Mouse (Mus musculus) testis, adult 2 months (tissue): ENCODE data around the gene Ngly1.

Experiments used
- CTCF ChIP-seq: fragments of 200-500 bp; IDR thresholded peaks from 2 replicates; pipeline ENCODE4 v1.5.1; 2012; ENCODE audit warnings: low read depth, mild to moderate bottlenecking, inconsistent platforms, low read length, moderate library complexity; ENCODE audit not compliant: control insufficient read depth, insufficient read depth, insufficient replicate concordance
- POLR2A ChIP-seq: fragments of 200-500 bp; IDR thresholded peaks from 2 replicates; pipeline ENCODE4 v1.6.1; 2012; ENCODE audit warnings: low read depth, mild to moderate bottlenecking, inconsistent platforms, low read length, moderate library complexity; ENCODE audit not compliant: control insufficient read depth

DNA sequence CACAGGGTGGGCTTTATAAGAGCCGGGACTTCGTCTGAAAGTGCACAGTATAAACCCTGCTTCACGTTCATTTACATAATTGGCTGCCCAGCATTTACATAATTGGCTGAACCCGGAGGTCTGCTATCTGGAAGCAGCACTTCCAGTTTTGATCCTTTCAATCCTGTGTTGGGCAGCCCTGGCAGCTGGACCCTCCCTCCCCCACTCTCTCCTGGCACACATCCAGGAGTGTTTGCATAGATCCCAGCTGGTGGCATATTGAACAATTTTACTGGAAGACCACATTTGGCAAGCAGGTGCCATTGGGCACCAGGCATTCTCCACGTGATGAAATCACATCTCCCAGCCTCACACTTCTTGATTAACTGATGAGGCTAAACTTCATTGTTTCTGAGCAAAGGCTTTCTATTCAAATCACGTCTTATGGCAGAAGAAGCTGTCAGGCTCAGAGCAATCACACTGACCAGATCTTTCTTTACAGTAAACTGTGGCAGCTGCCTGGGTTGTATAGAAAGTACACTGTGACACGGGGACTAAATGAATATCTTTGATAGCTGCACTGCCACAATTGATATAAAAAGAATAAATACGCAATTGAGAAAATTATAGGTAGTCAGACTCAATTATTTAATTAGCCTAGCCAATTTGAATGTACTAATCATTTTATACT is 48.0 kb upstream of the Ngly1 start:
- TF ChIP-seq CTCF (no peak), POLR2A (no peak)
